Mouse (Mus musculus) spleen, adult 10 weeks (tissue): ENCODE data around the gene Ear1. TPM values are rescaled to one million over a fixed set of nuclear protein-coding genes. Genes with fewer than 3 reads are reported as not detected.

Experiments
- polyA plus RNA-seq: library from polyadenylated mRNA; stranded (reverse); fragments of 350-450 nt; fragmentation: Illumina TruSeq; extraction: RNeasy Lipid Tissue Mini Kit (QIAGEN cat#74804); gene quantifications from one replicate; pipeline ENCODE4 v1.2.3, GENCODE M21; 2015; ENCODE audit warnings: low replicate concordance; ENCODE audit not compliant: insufficient read depth

Ear1 gene
- polyA plus RNA-seq, result 0.62 TPM

GRCm38 (mm10) chr14:43875417-43875816 is at the start of gene Ear1:
Gene Ear1 (minus strand): TSS chr14:43875517.

DNA sequence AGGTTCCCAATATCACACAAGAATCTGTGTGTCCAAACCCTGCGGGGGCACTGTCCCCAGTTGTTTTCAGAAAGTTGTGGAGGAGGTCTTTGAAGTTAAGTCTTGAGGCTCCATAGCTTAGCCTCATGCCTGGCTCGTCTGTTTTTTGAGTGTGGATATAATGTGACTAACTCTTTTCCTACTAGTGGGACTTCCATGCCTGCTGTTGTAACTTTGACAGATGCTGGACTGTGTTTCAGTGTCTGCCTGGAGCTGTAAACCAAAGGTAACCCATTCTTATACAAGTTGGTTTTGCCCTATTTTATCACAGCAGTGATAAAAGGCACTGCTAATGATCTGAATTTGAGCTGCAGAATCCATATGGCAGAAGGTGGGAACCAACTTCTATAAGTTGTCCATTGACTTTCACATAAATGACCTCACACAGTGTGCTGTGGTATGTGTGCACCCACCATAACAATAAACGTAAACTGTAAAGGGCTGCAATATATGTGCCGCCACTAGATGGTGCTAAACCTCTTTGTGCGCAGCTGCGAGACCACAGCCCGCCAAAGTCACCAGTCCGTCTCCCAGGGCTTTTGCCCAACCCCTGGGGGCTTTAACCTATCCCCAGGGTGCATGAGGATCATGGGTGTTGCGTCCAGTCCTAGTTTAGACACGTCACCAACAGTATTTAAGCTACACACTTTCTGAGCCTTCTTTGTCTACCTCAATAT is 49.5 kb upstream of the Ear1 start, which contains the start of gene Gm8113:
Gene Gm8113 (plus strand): TSS at position 703 of the 716 bp plus-strand sequence.

GRCm38 (mm10) chr14:43923459-43923858 is 48.1 kb upstream of the Ear1 start, which contains the start of gene Ear10:
Gene Ear10 (minus strand): TSS chr14:43923559.

GRCm38 (mm10) chr14:43784645-43785044 is 90.7 kb downstream of the Ear1 start, which contains the start of gene Gm8180:
Gene Gm8180 (minus strand): TSS chr14:43784745.

Other genes starting within 250 kb of the Ear1 start
- gene Gm8165, start 198.3 kb downstream of the Ear1 start, polyA plus RNA-seq, result not detected
- 0.33 TPM for gene Gm7324, start 177.7 kb downstream of the Ear1 start, polyA plus RNA-seq
- gene Gm16506, start 148.0 kb downstream of the Ear1 start, polyA plus RNA-seq, result not detected
- gene Gm6526, start 127.7 kb downstream of the Ear1 start, polyA plus RNA-seq, result not detected
- 0.62 TPM for gene Gm8180, start 90.8 kb downstream of the Ear1 start, polyA plus RNA-seq
- not detected for gene Ear10, start 48.0 kb upstream of the Ear1 start, polyA plus RNA-seq
- gene Gm8113, start 49.9 kb upstream of the Ear1 start, polyA plus RNA-seq, result 5.7 TPM
- not detected for gene Ang5, start 81.6 kb upstream of the Ear1 start, polyA plus RNA-seq
- gene Ang6, start 126.8 kb upstream of the Ear1 start, polyA plus RNA-seq, result not detected
- gene Ear2, start 227.1 kb upstream of the Ear1 start, polyA plus RNA-seq, result 85.3 TPM
- not detected for gene Gm3327, start 248.3 kb upstream of the Ear1 start, polyA plus RNA-seq